In the genomic region with DNA sequence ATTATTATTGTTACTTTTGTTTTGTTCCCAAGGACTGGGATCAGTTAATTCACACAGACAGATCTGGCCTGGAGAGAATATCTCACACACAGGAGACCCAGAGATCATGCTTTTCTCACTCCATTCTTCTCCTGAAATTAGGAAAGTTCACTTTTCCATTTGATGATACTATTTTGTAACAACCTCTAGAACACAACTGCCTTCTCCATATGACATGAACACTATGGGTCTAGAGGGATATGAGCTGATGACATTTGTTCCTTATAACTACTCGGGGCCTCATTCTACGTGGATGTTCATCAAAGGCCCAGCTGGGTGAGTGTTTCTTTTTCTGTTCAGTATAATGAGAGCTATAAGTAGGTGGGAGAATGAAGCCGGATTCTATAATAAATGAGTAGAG, we compare ENCODE assay signal across 20 mouse cellular contexts. TPM values are rescaled to one million over a fixed set of nuclear protein-coding genes. Genes with fewer than 3 reads are reported as not detected.
DNase-seq lines count a peak whose midpoint lies in the region.
"Had no signal": no experiment of that assay in that cellular context is flagged by ENCODE, and none has a peak within 500 bp of the region (broad histone marks: within the 10 kb centered on the region; RNA-seq: fewer than 3 reads in every experiment).

A gene (plus strand): TSS at position 301 of the 400 bp plus-strand sequence.

- H3K4me3 ChIP-seq in heart, embryonic 10.5 days = no peak within 1 kb of the TSS

- peak; percentile 30 for DNase-seq in heart, adult 11 months
- DNase-seq in heart, embryonic 10.5 days (ENCODE audit: low spot score) = no peak
- DNase-seq: adrenal gland, adult 2 months; adrenal gland, adult 8-10 months; adrenal gland, postnatal 10 days; adrenal gland, postnatal 14 days; adrenal gland, postnatal 25 days; adrenal gland, postnatal 36 days; B cell, adult 2 months; cerebellum, adult 11 months; cerebellum, adult 11-12 months; cerebellum, adult 18-20 months; cerebellum, adult 2 months had no signal

- no peaks in the 10 kb centered on the region for H3K4me1 ChIP-seq in heart, embryonic 10.5 days

- 77% methylated on average over 3 of the region's 3 CpGs for WGBS in heart, embryonic 10.5 days

- no peak within 1 kb of the TSS for H3K27ac ChIP-seq in heart, embryonic 10.5 days

- no peaks in the 10 kb centered on the region for H3K9me3 ChIP-seq in heart, embryonic 10.5 days
- H3K9me3 ChIP-seq: G1E had no signal

- no peaks in the 10 kb centered on the region for H3K27me3 ChIP-seq in heart, embryonic 10.5 days (ENCODE audit: insufficient read depth, poor library complexity, severe bottlenecking)
- H3K27me3 ChIP-seq: CH12.LX, Patski had no signal

- no peaks in the 10 kb centered on the region for H3K36me3 ChIP-seq in heart, embryonic 10.5 days
- H3K36me3 ChIP-seq: G1E had no signal

RNA-seq across cellular contexts. Expression of the gene that starts here (rescaled TPM):
- not detected in 2 replicates for polyA plus RNA-seq in heart, embryonic 10.5 days (2016; fragmentation: Nextera tagmentation; extraction: Ambion mirVana)
- polyA plus RNA-seq: activated CD4-positive, CD25-positive, alpha-beta regulatory T cell, adult 4 months; adrenal gland, adult 2 months; brain, embryonic 14.5 days; C2C12; CD4-positive, CD25-positive, alpha-beta regulatory T cell, adult 4 months; cerebellum, adult 2 months; G1E; Patski had no signal
